Mouse (Mus musculus): Measurements from ENCODE around the gene Tmem35b. TPM values are rescaled to one million over a fixed set of nuclear protein-coding genes. Genes with fewer than 3 reads are reported as not detected.
A peak's percentile ranks its signal among the peaks of the same experiment; 100 is the strongest.

The Tmem35b gene
- polyA plus RNA-seq, 1 experiment from 2014 or later = 17.2 TPM

- peak within 1 kb of the TSS; percentile 89 for H3K9ac ChIP-seq
- 0 out of 2 replicates have a peak, but pooled peaks cover 2% of the 10 kb centered on the region for H3K27me3 ChIP-seq (replicated peaks)
- H3K4me3 ChIP-seq = peak within 1 kb of the TSS; percentile 96
- H3K36me3 ChIP-seq (replicated peaks) = no peaks in the 10 kb centered on the region
- WGBS = under 1% methylated on average over 42 of the region's 67 CpGs
- peaks cover 51% of the 10 kb centered on the region for H3K4me1 ChIP-seq
- H3K4me2 ChIP-seq = peak within 1 kb of the TSS; percentile 80
- no peaks in the 10 kb centered on the region for H3K9me3 ChIP-seq
- peak; percentile 66 for ATAC-seq (replicated peaks)
- peak within 1 kb of the TSS; percentile 84 for H3K27ac ChIP-seq
Measured at GRCm38 (mm10) chr4:127168914-127169345, 45.4 kb downstream of the Tmem35b start, which contains the start of gene Dlgap3. Gene Dlgap3, plus strand, starts transcription at chr4:127169204.

- ATAC-seq (replicated peaks) = peak; percentile 57
- Histone ChIP-seq H3K36me3 (replicated peaks) (no peaks in the 10 kb centered on the region), H3K4me2 (peak overlapping the region; percentile 80), H3K27me3 (replicated peaks) (0 out of 2 replicates have a peak, but pooled peaks cover under 1% of the 10 kb centered on the region), H3K4me1 (peaks cover 51% of the 10 kb centered on the region), H3K4me3 (peak overlapping the region; percentile 96), H3K9ac (peak overlapping the region; percentile 89), H3K9me3 (no peaks in the 10 kb centered on the region), H3K27ac (peak overlapping the region; percentile 84)
- WGBS = 2% methylated on average over 50 of the region's 51 CpGs
Measured at GRCm38 (mm10) chr4:127169346-127170221, 46.1 kb downstream of the Tmem35b start.

DNA sequence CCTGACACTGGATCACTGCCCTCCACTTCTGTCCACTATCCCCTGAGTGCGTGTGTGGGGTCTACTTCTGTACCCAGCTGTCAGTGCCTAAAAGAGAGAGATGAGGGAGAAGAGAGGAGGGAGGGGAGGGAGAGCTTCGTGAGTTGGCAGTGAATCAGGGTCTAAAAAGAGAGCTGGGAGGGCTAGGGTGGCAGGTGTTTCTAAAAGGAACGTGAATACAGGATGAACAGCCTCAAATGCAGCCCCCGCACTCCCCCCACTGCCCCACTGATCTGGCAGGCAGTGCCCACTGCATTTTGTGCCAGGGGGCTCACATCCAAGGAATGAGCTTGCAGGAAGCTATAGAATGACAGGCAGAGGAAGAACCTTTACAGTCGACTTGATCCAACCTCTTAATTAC is 47.4 kb downstream of the Tmem35b start:
- no peak overlapping the region for H3K27ac ChIP-seq
- peak overlapping the region; percentile 80 for H3K4me2 ChIP-seq
- H3K27me3 ChIP-seq (replicated peaks) = no peaks in the 10 kb centered on the region
- 28% methylated on average over 5 of the region's 5 CpGs for WGBS
- H3K9ac ChIP-seq = no peak overlapping the region
- no peak for ATAC-seq (replicated peaks)
- H3K36me3 ChIP-seq (replicated peaks) = no peaks in the 10 kb centered on the region
- no peak overlapping the region for H3K4me3 ChIP-seq
- peaks cover 51% of the 10 kb centered on the region for H3K4me1 ChIP-seq
- no peaks in the 10 kb centered on the region for H3K9me3 ChIP-seq

DNA sequence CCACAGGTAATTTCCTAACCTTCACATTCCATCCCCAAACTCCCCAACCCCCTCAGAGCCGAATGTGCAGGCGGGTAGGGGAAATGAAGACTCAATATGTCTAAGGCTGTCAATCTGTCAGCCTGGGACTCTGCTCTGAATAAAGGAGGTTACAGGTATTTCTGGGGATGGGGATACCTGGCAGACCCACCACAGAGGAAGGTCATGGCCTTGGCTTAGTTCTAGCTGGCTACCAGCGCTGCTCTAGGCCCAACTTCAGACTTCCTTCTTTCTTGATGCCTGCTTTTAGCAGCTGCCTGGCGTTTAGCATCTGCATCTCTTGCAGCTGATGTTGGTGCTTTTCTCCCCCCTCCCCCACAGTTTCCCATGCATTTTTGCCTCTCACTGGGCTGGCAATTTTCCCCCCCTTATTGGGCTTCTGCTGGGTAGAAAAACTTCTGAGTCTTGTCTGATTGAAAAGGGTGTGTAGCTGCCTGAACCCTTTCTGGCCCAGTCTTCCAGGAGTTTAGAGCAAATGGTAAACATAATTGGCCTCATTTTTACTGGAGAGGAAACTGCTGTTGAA is 47.9 kb downstream of the Tmem35b start:
- Histone ChIP-seq H3K4me1 (peaks cover 51% of the 10 kb centered on the region), H3K4me3 (no peak overlapping the region), H3K4me2 (peak overlapping the region; percentile 18; the same call in 1 of the 2 replicates)

DNA sequence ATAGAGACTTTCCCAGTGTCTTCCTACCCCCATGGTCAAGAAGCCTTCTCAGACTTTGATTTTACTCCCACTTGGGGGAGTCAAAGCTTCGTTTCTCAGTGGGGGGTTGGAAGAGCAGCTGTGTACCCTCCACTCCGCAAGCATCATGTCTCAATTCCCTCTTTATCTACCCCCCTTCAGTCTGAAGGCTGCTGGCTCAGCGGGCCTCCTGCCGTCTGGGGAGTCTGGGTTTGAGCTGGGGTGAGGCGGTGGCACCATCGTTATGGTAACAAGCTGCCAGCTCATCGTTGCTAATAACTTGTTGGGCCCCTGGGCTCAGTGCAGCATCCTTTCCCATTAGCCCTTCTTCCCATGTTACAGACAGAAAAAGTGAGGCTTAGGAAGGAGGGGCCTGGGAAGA is 48.6 kb downstream of the Tmem35b start:
- Histone ChIP-seq H3K27ac (no peak overlapping the region), H3K36me3 (replicated peaks) (no peaks in the 10 kb centered on the region), H3K9me3 (no peaks in the 10 kb centered on the region), H3K4me1 (peaks cover 51% of the 10 kb centered on the region), H3K4me2 (0 out of 2 replicates have a peak overlapping the region, but pooled peaks have one; percentile 29), H3K9ac (no peak overlapping the region), H3K27me3 (replicated peaks) (no peaks in the 10 kb centered on the region), H3K4me3 (no peak overlapping the region)
- 15% methylated on average over 7 of the region's 7 CpGs for WGBS
- no peak for ATAC-seq (replicated peaks)

More for the DNA sequence above, 47.9 kb downstream of the Tmem35b start:
- Histone ChIP-seq H3K27me3 (replicated peaks) (no peaks in the 10 kb centered on the region), H3K9me3 (no peaks in the 10 kb centered on the region), H3K27ac (no peak overlapping the region), H3K36me3 (replicated peaks) (no peaks in the 10 kb centered on the region), H3K9ac (no peak overlapping the region)
- 42% methylated on average over 4 of the region's 4 CpGs for WGBS
- ATAC-seq (replicated peaks) = no peak

- WGBS = 53% methylated on average over 4 of the region's 4 CpGs
- ATAC-seq (replicated peaks) = no peak
- peak overlapping the region; percentile 29 for H3K4me2 ChIP-seq
Measured at GRCm38 (mm10) chr4:127172614-127173013, 49.1 kb downstream of the Tmem35b start.

GRCm38 (mm10) chr4:127173461-127173860 is 50.0 kb downstream of the Tmem35b start:
- Histone ChIP-seq H3K4me2 (peak overlapping the region; percentile 29), H3K9ac (peak overlapping the region; percentile 14; the same call in 1 of the 2 replicates), H3K27me3 (replicated peaks) (no peaks in the 10 kb centered on the region), H3K9me3 (no peaks in the 10 kb centered on the region), H3K4me1 (peaks cover 41% of the 10 kb centered on the region), H3K27ac (no peak overlapping the region), H3K36me3 (replicated peaks) (no peaks in the 10 kb centered on the region), H3K4me3 (no peak overlapping the region)
- ATAC-seq (replicated peaks) = no peak
- WGBS = 4% methylated on average over 8 of the region's 8 CpGs

More at GRCm38 (mm10) chr4:127172614-127173013, 49.1 kb downstream of the Tmem35b start:
- no peak overlapping the region for H3K27ac ChIP-seq
- H3K9me3 ChIP-seq = no peaks in the 10 kb centered on the region
- no peaks in the 10 kb centered on the region for H3K36me3 ChIP-seq (replicated peaks)
- H3K4me3 ChIP-seq = no peak overlapping the region
- peak overlapping the region; percentile 14; the same call in 1 of the 2 replicates for H3K9ac ChIP-seq
- no peaks in the 10 kb centered on the region for H3K27me3 ChIP-seq (replicated peaks)
- peaks cover 49% of the 10 kb centered on the region for H3K4me1 ChIP-seq

DNA sequence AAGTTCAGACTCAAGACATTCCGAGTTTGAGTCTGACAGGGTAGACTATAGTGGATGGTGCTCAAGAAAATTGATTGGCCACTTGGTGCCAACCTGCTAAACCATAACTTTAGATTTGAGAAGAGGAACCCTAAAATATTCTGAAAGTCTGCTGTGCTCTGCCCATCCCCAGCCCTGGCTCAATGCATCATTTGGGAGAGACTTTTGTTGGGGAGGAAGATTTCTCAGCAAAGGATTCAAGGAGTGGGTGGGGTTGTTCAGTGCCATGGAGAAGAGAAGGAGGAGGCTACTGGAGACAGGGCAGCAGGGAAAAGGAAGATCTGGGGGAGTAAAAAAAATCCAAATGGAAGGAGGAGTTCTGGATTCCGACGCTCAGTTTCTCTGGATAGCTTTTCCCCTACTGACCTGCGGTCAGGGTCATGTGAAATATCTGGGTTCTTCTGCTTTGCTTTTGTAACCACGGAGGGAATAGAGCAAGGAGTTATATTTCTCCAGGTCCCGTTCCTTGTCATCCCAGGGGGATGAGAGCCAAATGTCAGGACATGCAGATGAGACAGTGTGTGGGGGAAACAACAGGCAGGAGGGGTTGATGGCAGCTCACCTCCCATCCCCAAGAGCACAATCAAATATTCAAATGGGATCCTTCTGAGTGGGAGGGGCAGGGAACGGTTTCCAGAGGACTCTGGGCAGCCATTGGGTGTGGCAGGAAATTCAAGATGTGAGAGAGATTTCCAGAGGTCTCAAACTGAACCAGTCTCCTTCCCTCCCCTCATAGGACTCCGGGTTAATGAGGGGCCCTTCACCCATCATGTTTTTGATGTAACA is 50.8 kb downstream of the Tmem35b start:
- 64% methylated on average over 8 of the region's 8 CpGs for WGBS
- Histone ChIP-seq H3K4me1 (peaks cover 47% of the 10 kb centered on the region), H3K27me3 (replicated peaks) (no peaks in the 10 kb centered on the region), H3K4me2 (no peak overlapping the region), H3K27ac (no peak overlapping the region), H3K9me3 (no peaks in the 10 kb centered on the region), H3K4me3 (no peak overlapping the region), H3K36me3 (replicated peaks) (no peaks in the 10 kb centered on the region), H3K9ac (no peak overlapping the region)
- ATAC-seq (replicated peaks) = no peak

DNA sequence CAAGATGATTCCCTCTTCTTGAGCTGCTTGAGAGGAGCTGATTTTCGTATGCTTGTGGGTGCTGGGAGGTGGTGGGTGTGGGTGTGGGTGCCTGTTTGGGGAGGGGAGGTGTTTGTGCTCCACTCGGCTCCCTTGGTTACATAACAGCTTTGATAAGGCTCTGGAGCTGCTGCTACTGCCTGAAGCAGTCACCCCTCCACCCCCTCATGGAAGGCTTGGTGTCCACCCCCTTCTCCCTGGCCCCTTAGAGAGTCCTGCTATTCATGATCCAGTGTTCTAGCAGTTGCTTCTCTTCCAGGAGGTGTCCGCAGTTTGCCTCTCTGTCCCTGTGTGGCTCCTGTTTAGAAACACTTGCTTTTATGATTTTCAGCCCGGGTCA is 51.4 kb downstream of the Tmem35b start:
- H3K4me1 ChIP-seq = peaks cover 48% of the 10 kb centered on the region
- WGBS = 61% methylated on average over 4 of the region's 4 CpGs

DNA sequence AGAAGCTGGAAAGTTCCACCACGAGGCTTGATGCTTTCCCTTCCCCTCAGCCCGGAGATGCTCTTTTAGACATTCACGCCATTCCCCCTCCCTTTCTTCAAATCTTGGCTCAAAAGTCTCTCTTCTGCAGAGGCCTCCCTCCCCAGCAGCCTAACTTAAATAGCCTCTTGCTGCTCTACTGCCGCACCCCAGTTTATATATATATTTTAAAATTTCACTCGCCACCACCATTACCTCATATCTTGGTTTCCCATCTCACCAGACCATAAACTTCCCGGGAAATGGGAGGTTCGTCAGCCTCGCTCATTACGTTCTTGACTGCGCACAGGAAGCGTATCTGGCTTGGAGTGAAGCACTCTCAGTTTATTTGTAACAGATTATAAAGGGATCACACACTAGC is 54.5 kb downstream of the Tmem35b start:
- Histone ChIP-seq H3K27ac (no peak overlapping the region), H3K9ac (no peak overlapping the region), H3K4me1 (peaks cover 24% of the 10 kb centered on the region), H3K9me3 (no peaks in the 10 kb centered on the region), H3K27me3 (replicated peaks) (no peaks in the 10 kb centered on the region), H3K4me3 (no peak overlapping the region), H3K4me2 (no peak overlapping the region), H3K36me3 (replicated peaks) (no peaks in the 10 kb centered on the region)
- ATAC-seq (replicated peaks) = no peak
- WGBS = 82% methylated on average over 11 of the region's 11 CpGs

More for the DNA sequence above, 51.4 kb downstream of the Tmem35b start:
- Histone ChIP-seq H3K9me3 (no peaks in the 10 kb centered on the region), H3K27ac (no peak overlapping the region), H3K9ac (no peak overlapping the region), H3K36me3 (replicated peaks) (no peaks in the 10 kb centered on the region), H3K27me3 (replicated peaks) (no peaks in the 10 kb centered on the region), H3K4me3 (no peak overlapping the region), H3K4me2 (no peak overlapping the region)
- no peak for ATAC-seq (replicated peaks)

DNA sequence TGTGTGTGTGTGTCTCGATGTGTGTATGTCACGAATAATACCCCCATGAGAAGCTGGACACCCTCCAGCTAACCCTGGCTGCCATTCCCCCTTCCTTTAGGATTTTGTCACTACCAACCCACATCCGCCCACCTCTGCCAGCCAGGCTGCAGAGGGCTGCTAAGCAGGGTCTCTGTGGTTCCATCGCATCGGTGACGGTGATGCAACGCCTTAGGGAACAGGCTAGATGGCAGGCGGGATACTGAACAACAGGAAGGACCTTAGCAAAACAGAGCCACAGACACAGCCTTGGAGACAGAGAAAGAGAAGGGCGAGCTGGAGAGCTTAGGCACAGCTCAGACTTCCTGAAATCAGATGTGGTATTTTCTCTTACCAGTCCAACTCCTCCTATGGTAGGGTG is 55.2 kb downstream of the Tmem35b start:
- Histone ChIP-seq H3K4me2 (no peak overlapping the region), H3K9me3 (no peaks in the 10 kb centered on the region), H3K9ac (no peak overlapping the region), H3K4me1 (peaks cover 17% of the 10 kb centered on the region), H3K27ac (no peak overlapping the region), H3K36me3 (replicated peaks) (no peaks in the 10 kb centered on the region), H3K27me3 (replicated peaks) (no peaks in the 10 kb centered on the region), H3K4me3 (no peak overlapping the region)
- no peak for ATAC-seq (replicated peaks)
- 48% methylated on average over 9 of the region's 9 CpGs for WGBS

Data from midbrain, embryonic 15.5 days (tissue).